Mouse (Mus musculus) neural tube, embryonic 13.5 days (tissue): ENCODE results near the gene Dennd4c. TPM values are rescaled to one million over a fixed set of nuclear protein-coding genes. Genes with fewer than 3 reads are reported as not detected.

Source experiments
- ATAC-seq: fragments of 200-750 bp; cut with Nextera tagmentation; 2 replicates; pipeline ENCODE4 v1.8.0; 2017; ENCODE audit warnings: low read depth, mild to moderate bottlenecking, moderate TSS enrichment, moderate library complexity
- H3K27ac ChIP-seq: fragments of 300-500 bp; sonication (generic); replicated peaks from 2 replicates; pipeline ENCODE4 v1.5.1; 2015; ENCODE audit warnings: moderate library complexity, mild to moderate bottlenecking, inconsistent platforms
- H3K27me3 ChIP-seq: fragments of 300-500 bp; sonication (generic); 2 replicates; pipeline ENCODE4 v1.6.1; 2015; ENCODE audit warnings: mild to moderate bottlenecking, inconsistent platforms
- H3K36me3 ChIP-seq: fragments of 300-500 bp; sonication (generic); 2 replicates; pipeline ENCODE4 v1.6.1; 2015; ENCODE audit warnings: mild to moderate bottlenecking, inconsistent platforms
- H3K4me1 ChIP-seq: fragments of 300-500 bp; sonication (generic); replicated peaks from 2 replicates; pipeline ENCODE4 v1.6.1; 2015; ENCODE audit warnings: inconsistent platforms
- H3K4me2 ChIP-seq: fragments of 300-500 bp; sonication (generic); 2 replicates; pipeline ENCODE4 v1.6.1; 2015; ENCODE audit warnings: inconsistent platforms, mild to moderate bottlenecking, moderate library complexity
- H3K4me3 ChIP-seq: fragments of 300-500 bp; sonication (generic); 2 replicates; pipeline ENCODE4 v1.5.1; 2015; ENCODE audit warnings: mild to moderate bottlenecking, inconsistent platforms
- H3K9ac ChIP-seq: fragments of 300-500 bp; sonication (generic); 2 replicates; pipeline ENCODE4 v1.6.1; 2015; ENCODE audit warnings: moderate library complexity, mild to moderate bottlenecking, inconsistent platforms
- H3K9me3 ChIP-seq: fragments of 300-500 bp; sonication (generic); 2 replicates; pipeline ENCODE4 v1.6.1; 2016; ENCODE audit warnings: inconsistent platforms
- WGBS: fragments of 180-500 bp; shearing (Covaris S2); methylation state at CpG from one replicate; pipeline ENCODE4 v1.1.7; 2015; 5-methylcytosine and 5-hydroxymethylcytosine counted together
- polyA plus RNA-seq: library from polyadenylated mRNA; unstranded; fragments of >200 nt; fragmentation: Nextera tagmentation; extraction: Ambion mirVana; gene quantifications from 2 replicates; pipeline ENCODE4 v1.2.1, GENCODE M21; 2015

Gene Dennd4c
- polyA plus RNA-seq, 1 experiment from 2014 or later, result 5.8 TPM

GRCm38 (mm10) chr4:86725175-86725574 is 23.2 kb upstream of the Dennd4c start:
- no peaks in the 10 kb centered on the region for H3K36me3 ChIP-seq
- no peaks in the 10 kb centered on the region for H3K27me3 ChIP-seq
- no peaks in the 10 kb centered on the region for H3K4me1 ChIP-seq
- no peaks in the 10 kb centered on the region for H3K9me3 ChIP-seq
- no peak overlapping the region for H3K4me3 ChIP-seq
- H3K9ac ChIP-seq, result no peak overlapping the region
- no peak for ATAC-seq
- H3K27ac ChIP-seq, result no peak overlapping the region
- H3K4me2 ChIP-seq, result no peak overlapping the region
- WGBS, result 60% methylated on average over 4 of the region's 4 CpGs

GRCm38 (mm10) chr4:86726141-86726540 is 22.2 kb upstream of the Dennd4c start:
- H3K9ac ChIP-seq, result no peak overlapping the region
- H3K27ac ChIP-seq, result no peak overlapping the region
- no peak overlapping the region for H3K4me3 ChIP-seq
- H3K4me1 ChIP-seq, result no peaks in the 10 kb centered on the region
- no peaks in the 10 kb centered on the region for H3K9me3 ChIP-seq
- ATAC-seq, result no peak
- no peak overlapping the region for H3K4me2 ChIP-seq
- H3K27me3 ChIP-seq, result no peaks in the 10 kb centered on the region
- WGBS, result 85% methylated on average over 5 of the region's 5 CpGs
- H3K36me3 ChIP-seq, result no peaks in the 10 kb centered on the region

GRCm38 (mm10) chr4:86729829-86730228 is 18.5 kb upstream of the Dennd4c start:
- Histone ChIP-seq H3K9me3 (no peaks in the 10 kb centered on the region), H3K27ac (no peak overlapping the region), H3K9ac (no peak overlapping the region), H3K4me1 (no peaks in the 10 kb centered on the region), H3K4me2 (no peak overlapping the region), H3K4me3 (no peak overlapping the region), H3K27me3 (no peaks in the 10 kb centered on the region), H3K36me3 (no peaks in the 10 kb centered on the region)
- ATAC-seq, result no peak
- 90% methylated on average over 6 of the region's 6 CpGs for WGBS

- H3K27ac ChIP-seq, result no peak overlapping the region
- 92% methylated on average over 19 of the region's 19 CpGs for WGBS
- no peak overlapping the region for H3K4me2 ChIP-seq
- H3K9me3 ChIP-seq, result no peaks in the 10 kb centered on the region
- H3K27me3 ChIP-seq, result no peaks in the 10 kb centered on the region
- H3K36me3 ChIP-seq, result no peaks in the 10 kb centered on the region
- ATAC-seq, result no peak
- H3K4me1 ChIP-seq, result no peaks in the 10 kb centered on the region
- H3K9ac ChIP-seq, result no peak overlapping the region
- H3K4me3 ChIP-seq, result no peak overlapping the region
These were observed 14.1 kb upstream of the Dennd4c start for GRCm38 (mm10) chr4:86734088-86734841.

GRCm38 (mm10) chr4:86739308-86739993 is 8.9 kb upstream of the Dennd4c start:
- H3K36me3 ChIP-seq, result no peaks in the 10 kb centered on the region
- H3K4me3 ChIP-seq, result no peak overlapping the region
- 0 out of 2 replicates have a peak, but pooled peaks cover 5% of the 10 kb centered on the region for H3K9me3 ChIP-seq
- H3K4me2 ChIP-seq, result no peak overlapping the region
- no peaks in the 10 kb centered on the region for H3K27me3 ChIP-seq
- WGBS, result 80% methylated on average over 5 of the region's 5 CpGs
- H3K27ac ChIP-seq, result no peak overlapping the region
- no peak overlapping the region for H3K9ac ChIP-seq
- ATAC-seq, result no peak
- no peaks in the 10 kb centered on the region for H3K4me1 ChIP-seq

- whole genome bisulfite sequencing, result under 1% methylated on average over 13 of the region's 13 CpGs
- no peaks in the 10 kb centered on the region for H3K36me3 ChIP-seq
- peak overlapping the region; percentile 96 for H3K9ac ChIP-seq
- H3K4me2 ChIP-seq, result peak overlapping the region; percentile 79
- ATAC-seq, result no peak
- peaks cover 17% of the 10 kb centered on the region for H3K4me1 ChIP-seq
- no peaks in the 10 kb centered on the region for H3K9me3 ChIP-seq
- no peaks in the 10 kb centered on the region for H3K27me3 ChIP-seq
- H3K27ac ChIP-seq, result no peak overlapping the region
- peak overlapping the region; percentile 99 for H3K4me3 ChIP-seq
These were observed 1.0 kb downstream of the Dennd4c start for GRCm38 (mm10) chr4:86749361-86749841.

GRCm38 (mm10) chr4:86750346-86750945 is 2.1 kb downstream of the Dennd4c start:
- no peaks in the 10 kb centered on the region for H3K9me3 ChIP-seq
- H3K4me2 ChIP-seq, result peak overlapping the region; percentile 79
- no peak overlapping the region for H3K9ac ChIP-seq
- no peaks in the 10 kb centered on the region for H3K36me3 ChIP-seq
- WGBS, result 83% methylated on average over 10 of the region's 10 CpGs
- no peak overlapping the region for H3K27ac ChIP-seq
- ATAC-seq, result no peak
- H3K27me3 ChIP-seq, result no peaks in the 10 kb centered on the region
- H3K4me1 ChIP-seq, result peaks cover 17% of the 10 kb centered on the region
- no peak overlapping the region for H3K4me3 ChIP-seq

GRCm38 (mm10) chr4:86764307-86764706 is 16.0 kb downstream of the Dennd4c start:
- H3K9me3 ChIP-seq, result no peaks in the 10 kb centered on the region
- no peak overlapping the region for H3K9ac ChIP-seq
- H3K27ac ChIP-seq, result no peak overlapping the region
- no peaks in the 10 kb centered on the region for H3K4me1 ChIP-seq
- no peak overlapping the region for H3K4me2 ChIP-seq
- H3K4me3 ChIP-seq, result no peak overlapping the region
- no peak for ATAC-seq
- no peaks in the 10 kb centered on the region for H3K27me3 ChIP-seq
- no peaks in the 10 kb centered on the region for H3K36me3 ChIP-seq

GRCm38 (mm10) chr4:86777587-86777986 is 29.2 kb downstream of the Dennd4c start:
- H3K9ac ChIP-seq, result no peak overlapping the region
- H3K36me3 ChIP-seq, result peaks cover 12% of the 10 kb centered on the region
- 93% methylated on average over 9 of the region's 9 CpGs for WGBS
- no peak overlapping the region for H3K4me3 ChIP-seq
- no peaks in the 10 kb centered on the region for H3K27me3 ChIP-seq
- no peak for ATAC-seq
- H3K9me3 ChIP-seq, result no peaks in the 10 kb centered on the region
- H3K4me1 ChIP-seq, result no peaks in the 10 kb centered on the region
- H3K27ac ChIP-seq, result no peak overlapping the region
- no peak overlapping the region for H3K4me2 ChIP-seq

GRCm38 (mm10) chr4:86810604-86811003 is 62.2 kb downstream of the Dennd4c start:
- Histone ChIP-seq H3K4me3 (no peak overlapping the region), H3K36me3 (peaks cover 10% of the 10 kb centered on the region; the same call in 1 of the 2 replicates), H3K4me2 (no peak overlapping the region), H3K27ac (no peak overlapping the region), H3K9ac (no peak overlapping the region), H3K9me3 (no peaks in the 10 kb centered on the region), H3K4me1 (no peaks in the 10 kb centered on the region), H3K27me3 (no peaks in the 10 kb centered on the region)
- ATAC-seq, result no peak
- WGBS, result 61% methylated on average over 2 of the region's 2 CpGs

- no peaks in the 10 kb centered on the region for H3K27me3 ChIP-seq
- H3K36me3 ChIP-seq, result peaks cover 4% of the 10 kb centered on the region; the same call in 1 of the 2 replicates
- no peak overlapping the region for H3K4me3 ChIP-seq
- no peaks in the 10 kb centered on the region for H3K9me3 ChIP-seq
- no peak for ATAC-seq
- H3K27ac ChIP-seq, result no peak overlapping the region
- H3K9ac ChIP-seq, result no peak overlapping the region
- no peak overlapping the region for H3K4me2 ChIP-seq
- no peaks in the 10 kb centered on the region for H3K4me1 ChIP-seq
- WGBS, result 86% methylated on average over 3 of the region's 3 CpGs
These were observed 66.5 kb downstream of the Dennd4c start for GRCm38 (mm10) chr4:86814850-86815249.

- 88% methylated on average over 2 of the region's 2 CpGs for WGBS
- no peak for ATAC-seq
- Histone ChIP-seq H3K9ac (no peak overlapping the region), H3K4me2 (no peak overlapping the region), H3K36me3 (peaks cover 44% of the 10 kb centered on the region), H3K27me3 (no peaks in the 10 kb centered on the region), H3K27ac (no peak overlapping the region), H3K4me3 (no peak overlapping the region), H3K9me3 (no peaks in the 10 kb centered on the region), H3K4me1 (no peaks in the 10 kb centered on the region)
These were observed 74.8 kb downstream of the Dennd4c start for GRCm38 (mm10) chr4:86823169-86823568.
